Mouse (Mus musculus) spleen, adult 12 weeks (tissue): ENCODE results near the gene Ccdc103.

Experiments used
- DNase-seq: peaks from one replicate; pipeline ENCODE4 v3.0.0; 2022; ENCODE audit warnings: low spot score

The Ccdc103 gene

DNA sequence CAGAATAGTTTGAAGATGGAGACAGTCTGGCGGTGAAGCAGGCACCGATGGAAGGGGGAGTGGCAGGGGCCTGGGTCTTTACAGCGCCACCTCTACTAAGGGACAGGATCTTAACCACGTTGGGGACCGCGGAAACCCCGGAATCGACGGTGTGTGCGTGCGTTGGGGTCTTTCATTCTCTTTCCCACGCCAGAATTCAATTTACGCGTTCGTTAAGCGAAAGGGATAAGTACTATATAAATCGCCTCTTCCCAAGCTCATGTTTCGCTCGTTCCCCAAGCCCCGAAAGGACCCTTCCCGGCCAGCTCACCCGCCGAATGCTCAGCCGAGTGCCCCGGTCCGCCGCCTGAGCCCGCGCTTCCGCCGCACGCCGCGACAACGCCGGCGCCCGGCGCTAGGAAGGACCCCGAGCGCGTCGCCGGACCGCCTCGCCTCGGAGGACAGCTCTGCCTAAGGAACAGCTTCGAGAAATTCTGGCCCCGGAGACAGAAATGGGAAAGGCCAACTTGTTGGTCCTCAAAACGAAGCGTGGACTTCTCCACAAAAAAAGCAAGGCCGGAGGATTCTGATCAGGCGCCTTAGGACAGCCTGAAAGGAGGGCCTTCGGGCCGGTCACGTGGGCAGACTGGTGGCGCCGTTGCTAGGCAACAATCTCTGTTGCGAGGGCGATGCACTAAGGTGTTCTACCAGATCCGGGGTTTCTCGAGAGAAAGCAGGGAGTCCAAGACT is at the start of gene Ccdc103, which contains the start of gene Eftud2:
Gene Ccdc103, plus strand, starts transcription at position 620 of the 729 bp plus-strand sequence.
Gene Eftud2, minus strand, starts transcription at position 401 of the 729 bp plus-strand sequence.
- DNase-seq: peak; percentile 94

DNA sequence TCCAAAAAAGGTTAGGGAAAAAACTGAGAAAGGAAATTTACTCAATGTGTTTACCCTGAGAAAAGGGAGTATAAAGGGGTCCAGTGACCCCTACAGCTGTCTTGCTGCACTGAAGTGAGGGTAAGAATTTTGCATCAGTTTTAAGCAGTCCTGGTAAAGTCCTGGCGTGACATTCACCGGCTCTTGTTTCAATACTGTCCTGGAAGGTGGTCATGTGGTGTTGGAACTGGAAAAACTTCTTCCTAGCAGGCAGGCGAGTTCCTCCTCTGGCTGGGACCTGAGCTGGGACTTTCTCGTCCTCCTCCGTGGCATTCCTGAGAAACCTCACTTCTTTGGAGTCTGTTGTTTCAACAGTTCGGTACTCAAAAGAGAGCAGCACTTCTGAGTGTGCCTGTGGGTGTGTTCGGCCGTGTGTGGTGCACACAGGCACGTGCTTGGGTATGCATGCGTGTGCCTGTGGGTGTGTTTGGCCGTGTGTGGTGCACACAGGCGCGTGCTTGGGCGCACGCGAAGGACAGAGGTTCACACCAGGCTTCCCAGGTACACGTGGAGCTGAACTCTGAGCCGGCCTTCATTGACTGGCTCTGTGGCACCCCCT is 48.2 kb upstream of the Ccdc103 start:
- no peak for DNase-seq

DNA sequence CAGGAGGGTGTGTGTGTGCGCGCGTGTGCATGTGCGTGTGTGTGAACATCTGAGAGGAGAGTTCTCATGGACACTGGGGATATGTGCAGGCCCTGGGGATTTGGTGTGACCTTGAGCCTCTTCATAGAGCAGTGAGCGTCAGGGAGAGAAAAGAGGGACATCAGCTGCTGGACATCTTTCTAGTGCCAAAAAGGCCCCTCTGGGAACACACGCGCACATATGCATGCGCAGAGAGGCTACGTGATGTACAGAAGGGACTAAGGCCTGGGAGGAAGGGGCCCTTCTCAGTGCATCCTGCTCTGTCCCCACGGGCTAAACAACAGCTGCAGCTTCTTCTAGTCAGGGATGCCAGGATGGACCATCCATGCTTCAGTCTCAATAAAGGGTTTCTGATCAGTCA is 46.8 kb upstream of the Ccdc103 start:
- DNase-seq: no peak

DNA sequence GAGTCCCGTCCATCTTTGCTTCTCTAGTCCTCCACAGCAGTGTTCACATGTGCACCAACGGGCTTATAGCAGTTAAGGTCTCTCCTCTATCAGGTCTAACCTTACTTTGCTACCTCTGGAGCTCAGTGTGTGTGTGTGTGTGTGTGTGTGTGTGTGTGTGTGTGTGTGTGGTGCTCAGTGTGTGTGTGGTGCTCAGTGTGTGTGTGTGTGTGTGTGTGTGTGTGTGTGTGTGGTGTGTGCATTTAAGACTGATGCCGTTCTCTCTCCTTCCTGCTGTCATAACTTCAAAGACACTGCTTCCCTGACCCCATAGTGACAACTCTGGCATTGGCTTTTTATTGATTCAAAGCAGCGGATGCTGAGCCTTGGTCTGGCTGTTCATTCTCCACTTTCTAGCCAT is 45.5 kb upstream of the Ccdc103 start, which contains the start of gene Higd1b:
Gene Higd1b, plus strand, starts transcription at position 301 of the 400 bp plus-strand sequence.
- DNase-seq: no peak

DNA sequence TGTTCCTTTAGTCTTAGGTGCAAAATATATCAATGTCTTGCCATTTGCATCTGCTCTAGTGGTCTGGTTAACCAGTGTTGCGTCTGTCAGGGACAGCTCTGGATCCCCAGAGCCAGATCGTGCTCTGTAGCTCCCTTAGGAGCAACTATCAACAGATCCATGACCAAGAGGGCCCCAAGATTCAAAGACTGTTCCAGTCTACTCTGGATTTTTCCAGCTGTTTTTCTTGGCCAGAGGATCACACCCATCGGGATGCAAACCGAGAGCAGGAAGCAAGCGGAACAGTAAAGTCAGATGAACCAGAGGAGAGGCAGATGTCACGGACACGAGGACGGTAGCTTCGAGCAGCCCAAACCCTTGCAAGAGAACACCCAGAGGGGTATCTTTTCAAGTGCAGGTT is 44.9 kb upstream of the Ccdc103 start:
- no peak for DNase-seq

DNA sequence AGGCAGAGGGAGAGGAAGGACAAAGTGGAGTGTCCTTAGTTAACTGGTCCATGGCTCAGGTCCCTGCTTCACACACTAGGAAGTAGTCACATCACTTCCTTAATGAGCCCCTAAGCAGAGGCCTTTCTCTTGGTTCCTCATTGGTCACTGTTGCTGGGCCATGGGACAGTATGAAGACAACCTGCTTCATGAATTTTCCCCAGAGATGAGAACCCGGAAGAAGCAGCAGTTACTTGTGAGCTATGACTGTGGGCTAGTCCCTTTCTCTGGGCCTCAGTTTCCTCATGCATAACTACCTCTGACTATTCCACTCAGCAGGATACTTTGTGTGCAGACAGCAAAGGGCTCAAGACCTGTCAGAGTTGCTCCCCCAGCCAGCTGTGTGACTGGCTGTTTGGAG is 43.6 kb upstream of the Ccdc103 start:
- no peak for DNase-seq

DNA sequence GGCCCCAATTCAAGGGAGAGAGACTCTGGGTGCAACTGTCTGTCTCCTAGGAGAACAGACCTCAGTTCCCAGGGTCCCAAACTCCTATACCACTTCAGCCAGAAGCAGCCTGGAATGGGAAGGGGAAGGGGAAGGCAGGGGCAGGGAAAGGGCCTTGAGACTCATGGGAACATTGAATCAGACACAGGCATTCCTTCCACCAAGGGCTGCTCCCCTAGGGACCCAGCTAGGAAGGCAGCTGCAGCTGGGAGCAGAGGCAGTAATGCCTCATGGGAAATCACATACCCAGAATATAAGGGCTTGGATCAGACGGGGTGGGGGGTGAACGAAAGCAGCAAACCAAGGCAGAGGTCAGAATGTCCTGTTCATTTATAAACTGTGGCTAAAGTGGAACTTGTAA is 42.9 kb upstream of the Ccdc103 start:
- DNase-seq: no peak

DNA sequence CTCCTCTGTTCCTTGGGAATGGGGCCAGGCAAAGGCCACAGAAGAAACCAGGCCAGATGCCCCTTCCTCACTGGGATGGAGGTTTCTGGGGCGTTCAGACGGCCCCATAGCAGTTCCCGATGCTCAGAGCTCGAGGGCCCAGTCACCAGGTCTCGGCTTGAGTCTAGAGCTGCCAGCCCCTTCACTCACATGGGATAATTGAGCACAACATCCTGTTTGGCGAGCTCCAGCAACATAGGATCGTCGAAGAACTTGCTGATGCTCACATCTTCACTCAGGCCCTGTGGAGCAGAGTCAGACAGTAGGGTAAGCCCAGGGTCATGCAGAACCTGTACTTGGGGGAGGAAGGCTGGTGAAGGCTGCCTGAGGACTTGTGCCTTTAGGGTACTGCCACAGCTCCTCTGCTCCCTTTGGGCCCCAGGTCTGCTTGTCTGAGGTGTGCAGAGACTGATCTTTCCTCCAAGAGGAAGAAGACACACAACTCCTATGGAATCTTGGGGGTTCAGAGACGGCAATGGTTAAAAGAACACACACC is 42.3 kb upstream of the Ccdc103 start:
- no peak for DNase-seq

DNA sequence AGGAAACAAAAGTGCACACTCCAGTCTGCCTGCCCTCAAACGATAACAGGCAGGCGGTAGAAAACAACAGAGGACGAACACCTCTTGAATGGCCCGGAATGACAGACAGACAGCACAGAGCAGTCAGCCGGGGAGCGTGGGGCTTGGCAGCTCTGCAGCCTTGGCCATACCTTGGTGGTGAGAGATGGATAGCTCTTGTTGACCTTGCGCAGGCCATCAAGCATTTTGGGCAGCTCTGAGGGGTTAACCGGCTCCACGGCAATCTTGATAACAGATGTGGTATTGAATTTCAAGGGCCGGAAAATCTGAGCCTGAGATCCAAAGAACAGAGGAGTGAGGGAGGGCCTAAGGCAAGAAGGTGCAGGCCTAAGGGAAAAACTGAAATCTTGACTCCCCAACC is 35.1 kb upstream of the Ccdc103 start:
- no peak for DNase-seq

DNA sequence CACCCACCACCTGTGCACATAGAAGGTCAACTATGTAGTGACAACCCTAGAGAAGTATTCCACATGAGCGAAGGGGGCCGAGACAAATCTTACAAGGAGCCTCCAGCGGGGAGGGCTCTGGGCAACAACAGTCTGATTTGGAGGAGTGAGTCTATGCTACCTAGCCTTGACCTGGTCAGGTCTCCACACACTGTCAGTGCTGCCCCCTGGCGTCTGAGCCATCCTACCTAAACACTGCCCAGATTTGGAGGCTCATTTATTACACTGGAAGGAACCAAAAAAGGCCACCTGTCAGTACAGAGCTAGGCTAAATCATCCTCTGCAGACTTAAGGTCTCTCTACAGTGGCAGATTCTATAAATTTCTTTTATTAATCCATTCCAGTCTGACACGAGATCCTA is 29.1 kb upstream of the Ccdc103 start:
- peak; percentile 8 for DNase-seq

DNA sequence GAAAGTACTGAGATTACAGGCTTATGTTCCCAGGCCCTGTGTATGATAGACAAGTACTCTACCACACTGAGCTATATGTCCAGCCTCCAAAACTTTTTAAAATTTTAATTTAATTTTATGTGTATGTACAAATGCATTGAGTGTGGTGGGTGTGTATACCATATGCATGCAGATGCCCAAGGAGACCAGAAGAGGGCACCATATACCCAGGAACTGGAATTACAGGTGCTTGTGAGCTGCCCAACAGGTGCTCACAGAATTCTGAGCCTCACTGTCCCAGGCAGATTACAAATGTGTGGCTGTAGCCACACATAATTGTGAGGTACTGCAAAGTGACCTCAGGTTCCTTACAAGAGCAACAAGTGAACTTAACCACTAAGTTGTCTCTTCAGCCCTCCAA is 27.2 kb upstream of the Ccdc103 start:
- DNase-seq: no peak

DNA sequence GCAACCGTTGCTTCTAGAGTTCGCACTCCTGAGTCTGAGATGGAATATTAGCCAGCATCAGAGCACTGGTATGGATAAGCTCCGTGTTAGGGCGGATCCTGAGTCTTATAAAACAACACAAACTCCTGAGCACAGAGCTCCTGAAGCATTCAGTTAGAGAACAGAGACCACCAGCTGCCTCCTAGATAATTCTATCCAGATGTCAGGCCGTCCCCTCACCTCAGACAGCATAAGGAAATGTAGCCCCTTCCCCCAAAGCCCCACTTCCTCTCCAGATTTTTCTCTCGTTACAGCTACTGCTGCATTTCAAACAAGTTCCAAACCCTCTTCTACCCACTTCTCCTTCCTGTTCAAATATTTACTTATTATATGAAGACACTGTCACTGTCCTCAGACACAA is 25.1 kb upstream of the Ccdc103 start:
- no peak for DNase-seq

DNA sequence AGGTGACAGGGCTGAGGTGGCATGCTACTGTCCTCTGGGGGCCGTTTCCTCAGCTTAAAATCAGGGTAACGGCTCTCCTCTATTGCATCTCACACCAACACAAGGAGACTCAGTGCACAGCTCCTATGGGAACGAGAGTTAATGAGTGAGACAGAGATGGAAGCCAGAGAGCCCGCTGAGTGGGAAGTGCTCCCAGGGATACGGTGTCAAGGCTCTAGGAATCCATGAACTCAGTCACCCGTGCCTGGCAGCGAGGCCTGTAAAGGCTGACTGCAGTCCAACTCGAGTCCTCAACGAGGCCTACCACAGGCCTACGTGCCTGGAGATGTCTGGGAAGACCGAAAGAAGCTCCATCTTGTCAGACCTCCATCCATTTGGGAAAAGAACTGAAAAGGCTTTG is 22.1 kb upstream of the Ccdc103 start:
- DNase-seq: no peak

DNA sequence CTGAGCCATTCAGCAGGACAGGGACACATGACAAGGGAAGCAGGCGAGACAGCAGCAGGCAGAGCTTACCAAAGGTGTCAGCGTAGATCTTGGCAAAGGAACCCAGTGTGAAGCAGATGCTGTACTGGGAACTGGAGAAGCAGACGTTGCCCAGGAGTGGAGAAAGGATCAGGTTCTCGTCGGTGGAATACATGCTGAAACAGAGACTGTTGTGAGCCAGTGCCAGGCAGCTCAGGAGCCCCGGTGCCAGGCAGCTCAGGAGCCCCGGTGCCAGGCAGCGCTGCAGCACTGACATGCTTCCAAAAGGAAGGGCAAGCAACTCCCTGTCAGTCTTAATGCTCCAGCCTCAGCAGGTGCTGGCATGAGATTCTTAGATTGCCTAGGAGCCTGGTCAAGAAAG is 21.1 kb upstream of the Ccdc103 start:
- no peak for DNase-seq

DNA sequence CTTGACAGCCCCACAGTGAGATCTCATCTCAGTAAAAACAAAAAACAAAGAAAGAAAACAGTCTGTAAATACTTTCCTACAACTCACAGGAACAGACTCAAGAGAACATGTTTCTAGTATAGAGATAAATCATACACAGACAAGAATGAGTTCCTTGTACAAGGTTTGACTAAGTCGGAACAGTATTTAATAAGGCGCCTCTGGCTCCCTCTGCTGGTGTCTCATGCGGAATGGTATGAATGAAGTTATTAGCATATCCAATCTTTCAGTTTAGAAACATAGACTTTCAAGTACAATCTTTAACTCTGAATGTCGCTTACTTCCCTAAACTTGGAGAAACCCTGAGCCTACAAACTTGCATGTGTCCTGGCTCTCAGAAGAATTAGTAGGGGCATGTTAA is 16.7 kb upstream of the Ccdc103 start:
- DNase-seq: no peak

DNA sequence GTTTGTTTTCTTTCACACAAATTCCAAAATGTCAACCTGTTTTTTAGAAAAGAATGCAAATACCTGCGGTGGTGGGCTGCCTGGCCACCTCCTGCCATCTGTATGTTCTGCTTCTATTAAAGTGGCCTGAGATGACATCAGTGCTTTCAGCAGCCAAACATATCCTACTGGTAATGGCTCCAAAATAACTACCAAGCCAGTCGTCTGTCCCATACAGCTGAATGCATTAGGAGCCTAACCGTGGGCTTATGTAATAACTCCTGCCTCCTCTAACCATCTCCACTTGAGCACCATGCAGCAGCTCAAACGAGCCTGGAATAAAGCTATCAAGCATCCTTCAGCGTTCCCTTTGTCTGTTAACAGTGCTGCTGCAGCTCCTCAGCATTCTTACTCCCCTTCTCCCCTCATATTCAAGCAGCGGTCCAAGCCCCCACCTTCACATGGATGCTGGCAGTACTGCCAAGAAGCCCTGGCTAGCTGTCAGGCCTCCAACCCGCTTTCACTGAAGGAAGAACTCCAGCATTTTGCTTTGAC is 6.1 kb upstream of the Ccdc103 start:
- no peak for DNase-seq

DNA sequence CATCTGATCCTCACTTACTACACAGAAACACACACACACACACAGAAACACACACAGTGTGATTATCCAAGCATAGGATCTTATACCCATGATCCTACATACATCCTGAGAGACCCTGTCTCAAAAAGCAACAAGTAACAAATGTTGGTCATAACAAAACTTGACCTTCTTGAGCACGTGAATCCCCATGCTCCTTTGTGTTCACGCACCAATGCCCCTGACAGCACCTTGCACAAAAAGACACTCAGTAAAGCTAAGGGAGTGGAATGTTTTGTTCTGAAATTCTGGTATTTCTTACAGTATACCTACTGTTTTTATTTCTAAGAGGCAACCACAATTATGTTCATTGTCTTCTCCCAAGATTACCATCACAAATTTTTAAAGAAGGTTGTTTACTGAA is 1.4 kb upstream of the Ccdc103 start:
- no peak for DNase-seq

DNA sequence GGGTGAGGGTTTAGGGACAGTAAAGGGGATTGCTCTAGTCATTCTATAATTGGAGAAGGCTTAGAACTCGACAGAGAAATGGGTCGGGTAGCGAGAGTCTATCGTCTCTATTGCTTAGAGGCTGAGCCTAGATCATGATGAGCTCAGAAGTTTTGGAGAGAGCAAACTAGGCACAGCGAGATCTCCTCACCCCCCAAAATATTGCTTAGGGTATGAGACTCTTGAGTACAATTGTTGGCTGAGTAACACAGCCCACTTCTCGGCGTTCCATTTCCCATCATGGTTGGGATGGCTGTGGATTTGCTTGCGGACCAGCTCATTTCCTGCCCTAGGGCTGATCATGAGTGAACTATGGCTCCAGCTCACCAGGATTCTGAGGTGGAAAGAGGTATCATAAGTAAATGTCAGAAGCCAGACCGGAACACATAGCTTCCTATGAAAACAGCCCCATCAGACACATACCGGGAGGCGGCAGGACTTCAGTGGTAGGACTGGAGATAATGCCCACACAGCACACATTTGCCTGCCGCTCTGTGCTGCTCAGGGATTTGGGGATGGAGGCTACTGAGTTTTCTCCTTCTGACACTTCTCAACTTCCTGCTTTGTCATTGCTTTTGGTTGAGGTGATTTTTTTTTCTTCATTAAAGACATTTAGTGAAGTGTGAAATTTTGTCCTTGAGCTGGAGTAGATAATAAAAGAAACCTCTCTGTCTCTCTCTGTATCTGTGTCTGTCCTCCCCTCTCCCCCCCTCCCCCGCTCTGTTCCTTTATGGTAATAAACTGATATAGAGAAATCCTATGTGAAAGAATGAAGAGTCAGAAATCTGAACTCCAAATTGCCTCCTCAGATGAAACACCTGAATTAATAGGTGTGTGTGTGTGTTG is 552 bp downstream of the Ccdc103 start:
- no peak for DNase-seq

DNA sequence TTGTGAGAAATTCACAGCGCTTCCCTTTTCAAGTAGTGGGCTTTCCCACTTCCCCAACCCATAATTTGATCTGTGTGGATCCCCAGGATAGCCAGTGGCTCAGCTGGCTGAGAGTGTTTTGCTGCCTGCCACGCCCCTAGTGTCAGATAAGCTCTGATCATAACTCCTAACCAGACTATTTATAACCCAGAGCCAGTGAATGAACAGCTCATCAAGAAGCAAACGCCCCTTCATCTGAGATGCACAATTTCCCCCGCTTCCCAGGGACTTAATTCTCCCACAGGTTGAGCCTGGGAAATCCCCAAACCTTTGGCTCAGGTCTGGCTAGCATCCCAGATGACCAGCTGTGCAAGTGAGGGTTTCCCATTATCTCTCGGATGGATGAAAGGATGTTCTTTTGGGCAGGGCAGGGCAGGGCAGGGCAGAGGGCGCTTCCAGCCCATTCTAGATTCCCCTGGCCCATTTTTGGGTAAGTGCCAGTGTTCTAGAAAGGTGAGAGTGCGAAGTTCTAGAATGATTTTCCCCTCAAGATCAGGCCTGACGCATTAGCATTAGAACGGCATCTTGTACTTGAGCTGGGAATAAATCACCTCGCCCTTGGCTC is 3.7 kb downstream of the Ccdc103 start, which contains the start of gene Fam187a:
Gene Fam187a, plus strand, starts transcription at position 554 of the 604 bp plus-strand sequence.
- DNase-seq: no peak

DNA sequence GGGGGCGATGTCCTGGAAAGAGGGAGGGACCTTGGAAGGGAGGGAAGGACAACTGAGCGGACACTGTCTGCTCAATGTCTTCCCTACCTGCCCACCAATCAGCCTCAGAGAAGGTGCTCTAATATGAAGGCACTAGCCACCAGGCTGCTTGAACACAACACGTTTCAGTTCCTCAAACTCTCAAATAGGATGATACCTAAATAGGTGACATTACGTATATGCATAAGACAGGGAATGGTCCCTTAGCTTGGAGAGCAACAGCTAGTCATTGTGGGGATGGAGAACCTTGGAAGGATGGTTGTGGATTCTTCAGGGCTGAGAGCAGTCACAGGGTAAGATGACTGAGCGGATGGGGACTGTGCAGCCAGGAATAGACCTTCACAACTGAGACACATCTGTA is 6.4 kb downstream of the Ccdc103 start:
- DNase-seq: no peak

DNA sequence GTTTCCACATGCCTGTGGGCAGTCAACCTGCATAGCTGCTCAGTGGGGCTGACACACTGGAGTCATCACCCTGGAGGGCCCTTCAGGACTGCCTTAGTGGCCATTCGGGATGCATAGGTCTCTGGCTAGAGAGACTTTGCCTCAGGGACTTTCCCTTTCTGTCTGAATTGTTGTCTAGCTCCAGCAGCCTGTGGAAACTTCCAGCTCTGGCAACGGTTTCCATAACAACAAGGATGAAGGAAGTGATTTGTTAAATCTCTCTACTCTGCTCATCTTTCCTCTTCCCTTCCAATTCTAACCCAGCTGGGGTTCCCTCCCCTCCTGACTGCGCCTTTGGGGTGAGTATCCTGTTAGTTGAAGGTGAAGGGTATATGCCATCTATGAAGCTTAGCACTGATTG is 7.1 kb downstream of the Ccdc103 start:
- no peak for DNase-seq

DNA sequence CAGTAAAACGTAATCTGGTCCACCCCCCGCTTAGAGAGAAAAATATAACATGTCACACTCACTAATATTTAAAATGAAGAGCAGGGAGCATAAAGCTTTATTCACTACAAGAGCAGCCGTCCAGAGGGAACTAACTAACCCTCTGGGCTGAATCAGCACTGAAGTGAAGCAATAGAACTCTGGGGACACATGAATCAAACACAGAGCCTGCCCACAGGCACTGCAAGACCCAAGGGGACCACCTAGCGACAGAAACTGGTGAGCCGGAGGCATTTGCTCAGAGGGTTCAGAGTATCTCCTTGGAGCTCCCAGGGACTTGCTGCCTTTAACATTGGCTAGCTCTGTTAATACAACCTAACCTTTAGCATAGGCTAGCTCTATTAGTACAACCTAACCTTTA is 9.1 kb downstream of the Ccdc103 start:
- no peak for DNase-seq
